Mouse (Mus musculus) hindbrain, embryonic 15.5 days (tissue): ENCODE measurements around the gene Shbg. TPM values are rescaled to one million over a fixed set of nuclear protein-coding genes. Genes with fewer than 3 reads are reported as not detected.
"Not testable (repeated sequence)": the region's sequence is repeated elsewhere in the genome, so short reads cannot be mapped to it uniquely, and the experiment has no call there.

Experiments used
- ATAC-seq: fragments of 200-750 bp; cut with Nextera tagmentation; 2 replicates; pipeline ENCODE4 v1.8.0; 2017; ENCODE audit warnings: low read depth, moderate number of reproducible peaks, moderate TSS enrichment; ENCODE audit not compliant: low FRiP score
- H3K27ac ChIP-seq: fragments of 300-500 bp; sonication (generic); replicated peaks from 2 replicates; pipeline ENCODE4 v1.5.1; 2015; ENCODE audit warnings: mild to moderate bottlenecking, inconsistent platforms
- H3K27me3 ChIP-seq: fragments of 300-500 bp; sonication (generic); 2 replicates; pipeline ENCODE4 v1.6.1; 2015; ENCODE audit warnings: control low read depth, inconsistent platforms
- H3K36me3 ChIP-seq: fragments of 300-500 bp; sonication (generic); 2 replicates; pipeline ENCODE4 v1.6.1; 2015; ENCODE audit warnings: control low read depth, inconsistent platforms
- H3K4me1 ChIP-seq: fragments of 300-500 bp; sonication (generic); replicated peaks from 2 replicates; pipeline ENCODE4 v1.6.1; 2015; ENCODE audit warnings: control low read depth, inconsistent platforms
- H3K4me2 ChIP-seq: fragments of 300-500 bp; sonication (generic); 2 replicates; pipeline ENCODE4 v1.6.1; 2015; ENCODE audit warnings: moderate library complexity, mild to moderate bottlenecking, inconsistent platforms
- H3K4me3 ChIP-seq: fragments of 300-500 bp; sonication (generic); 2 replicates; pipeline ENCODE4 v1.5.1; 2015; ENCODE audit warnings: mild to moderate bottlenecking, inconsistent platforms
- H3K9ac ChIP-seq: fragments of 300-500 bp; sonication (generic); 2 replicates; pipeline ENCODE4 v1.6.1; 2015; ENCODE audit warnings: inconsistent platforms
- H3K9me3 ChIP-seq: fragments of 300-500 bp; sonication (generic); 2 replicates; pipeline ENCODE4 v1.6.1; 2016; ENCODE audit warnings: control low read depth, inconsistent platforms
- WGBS: fragments of 180-500 bp; shearing (Covaris S2); methylation state at CpG from one replicate; pipeline ENCODE4 v1.1.7; 2015; 5-methylcytosine and 5-hydroxymethylcytosine counted together
- polyA plus RNA-seq: library from polyadenylated mRNA; unstranded; fragments of >200 nt; fragmentation: Nextera tagmentation; extraction: Ambion mirVana; gene quantifications from 2 replicates; pipeline ENCODE4 v1.2.1, GENCODE M21; 2015

Gene Shbg
- polyA plus RNA-seq, 1 experiment from 2014 or later: not detected

DNA sequence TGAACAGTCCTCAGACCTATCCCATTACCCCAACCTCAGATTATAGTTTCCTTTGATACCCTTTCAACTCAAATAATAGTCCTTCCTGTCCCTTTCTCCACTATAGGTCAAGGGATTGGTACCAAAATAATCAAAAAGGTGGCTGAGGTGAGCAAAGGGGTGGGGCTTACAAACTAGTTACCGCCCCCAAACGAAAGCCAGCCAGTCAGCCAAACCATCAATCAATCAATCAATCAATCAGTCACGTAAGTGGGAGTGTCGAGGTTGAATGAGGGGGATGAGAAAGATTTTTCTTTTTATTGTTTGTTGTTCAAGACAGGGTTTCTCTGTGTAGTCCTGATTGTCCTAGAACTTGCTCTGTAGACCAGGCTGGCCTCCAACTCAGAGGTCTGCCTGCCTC lies 5.3 kb upstream of the Shbg start:
- no peak for ATAC-seq
- Histone ChIP-seq H3K4me2 (peak overlapping the region; percentile 68), H3K4me1 (peaks cover 16% of the 10 kb centered on the region), H3K9me3 (no peaks in the 10 kb centered on the region), H3K36me3 (no peaks in the 10 kb centered on the region), H3K9ac (peak overlapping the region; percentile 52; the same call in 1 of the 2 replicates), H3K27ac (no peak overlapping the region), H3K4me3 (peak overlapping the region; percentile 47), H3K27me3 (no peaks in the 10 kb centered on the region)
- 62% methylated on average over 4 of the region's 4 CpGs for WGBS

- ATAC-seq: peak; percentile 43; the same call in 1 of the 2 replicates
- peak overlapping the region; percentile 68 for H3K4me2 ChIP-seq
- WGBS: 39% methylated on average over 6 of the region's 6 CpGs
- peaks cover 16% of the 10 kb centered on the region for H3K4me1 ChIP-seq
- peak overlapping the region; percentile 47 for H3K4me3 ChIP-seq
- H3K27ac ChIP-seq: peak overlapping the region; percentile 78
- peak overlapping the region; percentile 52 for H3K9ac ChIP-seq
- H3K36me3 ChIP-seq: no peaks in the 10 kb centered on the region
- no peaks in the 10 kb centered on the region for H3K27me3 ChIP-seq
- no peaks in the 10 kb centered on the region for H3K9me3 ChIP-seq
These were observed 4.7 kb upstream of the Shbg start for GRCm38 (mm10) chr11:69622406-69622805.

DNA sequence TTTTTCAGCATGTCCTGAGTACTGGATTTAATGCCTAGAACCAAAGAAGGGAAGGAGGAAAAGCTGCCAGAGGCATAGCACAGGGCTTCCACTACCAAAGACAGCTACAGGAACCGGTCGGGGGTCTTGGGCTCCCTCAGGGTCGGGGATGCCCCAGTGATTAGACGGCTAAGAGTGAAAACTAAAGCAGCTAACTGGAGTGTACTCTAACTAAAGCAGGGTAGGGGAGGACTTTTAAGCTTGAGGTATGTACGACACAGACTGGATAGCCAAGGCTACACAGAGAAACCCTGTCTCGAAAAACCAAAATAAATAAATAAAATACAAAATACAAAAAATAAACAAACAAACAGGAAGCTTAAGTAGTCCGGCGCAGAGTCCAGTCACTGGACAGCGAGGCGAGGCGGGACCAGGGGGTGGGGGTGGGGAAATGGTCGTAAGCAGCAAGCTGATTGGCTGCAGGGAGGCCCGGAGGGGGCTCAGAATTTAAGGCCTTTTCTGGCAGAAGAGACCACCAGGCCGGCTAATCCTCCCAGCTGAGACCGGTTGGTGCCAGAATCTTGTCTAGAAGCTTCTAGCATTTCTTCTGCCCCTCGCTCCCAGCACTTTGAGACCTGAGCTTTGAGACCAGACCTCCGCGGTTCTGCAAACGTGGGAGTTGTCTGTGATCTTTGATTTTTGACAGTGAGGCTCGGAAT lies 4.0 kb upstream of the Shbg start, which contains the start of gene Sat2:
Gene Sat2 (plus strand): TSS at position 454 of the 698 bp plus-strand sequence.
- H3K4me1 ChIP-seq: peaks cover 16% of the 10 kb centered on the region
- H3K27me3 ChIP-seq: no peaks in the 10 kb centered on the region
- H3K27ac ChIP-seq: peak within 1 kb of the TSS; percentile 78
- H3K9me3 ChIP-seq: no peaks in the 10 kb centered on the region
- peak within 1 kb of the TSS; percentile 52 for H3K9ac ChIP-seq
- no peaks in the 10 kb centered on the region for H3K36me3 ChIP-seq
- peak within 1 kb of the TSS; percentile 68 for H3K4me2 ChIP-seq
- H3K4me3 ChIP-seq: peak within 1 kb of the TSS; percentile 47
- 1% methylated on average over 20 of the region's 20 CpGs for WGBS
- ATAC-seq: peak; percentile 85

DNA sequence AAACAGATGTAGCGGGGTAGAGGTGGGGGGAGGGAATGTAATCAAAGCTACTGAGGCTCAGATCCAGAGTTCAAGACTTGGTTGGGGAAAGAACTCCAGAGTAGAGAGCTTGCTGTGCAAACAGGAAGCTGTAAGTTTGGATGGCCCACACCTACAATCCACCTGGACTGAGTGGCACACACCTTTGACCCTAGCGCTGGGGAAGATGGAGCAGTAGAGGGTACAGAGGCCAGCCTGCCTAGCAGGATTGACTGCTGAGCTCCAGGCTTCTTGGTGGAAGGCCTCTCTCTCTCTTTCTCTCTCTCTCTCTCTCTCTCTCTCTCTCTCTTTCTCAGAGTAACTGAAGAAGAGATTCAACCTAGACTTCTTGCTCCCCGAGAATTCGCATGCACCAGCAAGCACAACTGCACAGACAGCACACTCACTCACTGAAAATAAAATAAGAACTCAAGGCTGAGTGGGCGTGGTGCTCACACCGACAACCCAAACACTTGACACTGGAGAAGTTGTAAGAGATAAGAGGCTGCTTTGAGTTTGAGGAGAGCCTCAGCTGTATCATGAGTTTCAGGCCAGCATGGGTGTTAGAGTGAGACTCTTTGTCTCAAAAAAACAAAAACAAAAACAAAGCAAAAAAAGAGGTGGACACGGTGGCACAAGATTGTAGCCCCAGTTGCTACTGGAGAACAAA lies 2.8 kb upstream of the Shbg start:
- Histone ChIP-seq H3K9ac (no peak overlapping the region), H3K9me3 (no peaks in the 10 kb centered on the region), H3K27me3 (no peaks in the 10 kb centered on the region), H3K4me2 (no peak overlapping the region), H3K27ac (no peak overlapping the region), H3K4me3 (no peak overlapping the region), H3K36me3 (no peaks in the 10 kb centered on the region), H3K4me1 (peaks cover 16% of the 10 kb centered on the region)
- ATAC-seq: no peak
- 87% methylated on average over 7 of the region's 7 CpGs for WGBS

- no peak for ATAC-seq
- Histone ChIP-seq H3K4me2 (no peak overlapping the region), H3K9me3 (no peaks in the 10 kb centered on the region), H3K4me1 (peaks cover 10% of the 10 kb centered on the region), H3K27ac (no peak overlapping the region), H3K4me3 (no peak overlapping the region), H3K36me3 (no peaks in the 10 kb centered on the region), H3K27me3 (no peaks in the 10 kb centered on the region), H3K9ac (no peak overlapping the region)
- 48% methylated on average over 10 of the region's 10 CpGs for WGBS
These were observed 924 bp downstream of the Shbg start for GRCm38 (mm10) chr11:69616781-69617180.

DNA sequence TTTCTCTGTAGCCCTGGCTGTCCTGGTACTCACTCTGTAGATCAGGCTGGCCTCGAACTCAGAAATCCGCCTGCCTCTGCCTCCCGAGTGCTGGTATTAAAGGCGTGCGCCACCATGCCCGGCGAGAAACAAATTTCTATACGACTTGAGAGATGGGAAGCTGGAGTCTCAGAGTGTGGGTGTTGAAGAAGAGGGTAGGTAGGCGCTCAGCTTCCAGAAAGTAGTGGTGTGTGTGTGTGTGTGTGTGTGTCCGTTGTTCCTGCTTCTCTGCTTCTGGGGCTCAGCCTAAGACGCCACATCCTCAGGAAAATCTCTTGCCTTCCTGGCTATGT lies 3.5 kb downstream of the Shbg start:
- not testable (repeated sequence) for H3K27me3 ChIP-seq, H3K36me3 ChIP-seq, H3K9me3 ChIP-seq, H3K9ac ChIP-seq, H3K4me2 ChIP-seq, H3K27ac ChIP-seq, ATAC-seq, H3K4me1 ChIP-seq, H3K4me3 ChIP-seq
- 47% methylated on average over 11 of the region's 11 CpGs for WGBS

DNA sequence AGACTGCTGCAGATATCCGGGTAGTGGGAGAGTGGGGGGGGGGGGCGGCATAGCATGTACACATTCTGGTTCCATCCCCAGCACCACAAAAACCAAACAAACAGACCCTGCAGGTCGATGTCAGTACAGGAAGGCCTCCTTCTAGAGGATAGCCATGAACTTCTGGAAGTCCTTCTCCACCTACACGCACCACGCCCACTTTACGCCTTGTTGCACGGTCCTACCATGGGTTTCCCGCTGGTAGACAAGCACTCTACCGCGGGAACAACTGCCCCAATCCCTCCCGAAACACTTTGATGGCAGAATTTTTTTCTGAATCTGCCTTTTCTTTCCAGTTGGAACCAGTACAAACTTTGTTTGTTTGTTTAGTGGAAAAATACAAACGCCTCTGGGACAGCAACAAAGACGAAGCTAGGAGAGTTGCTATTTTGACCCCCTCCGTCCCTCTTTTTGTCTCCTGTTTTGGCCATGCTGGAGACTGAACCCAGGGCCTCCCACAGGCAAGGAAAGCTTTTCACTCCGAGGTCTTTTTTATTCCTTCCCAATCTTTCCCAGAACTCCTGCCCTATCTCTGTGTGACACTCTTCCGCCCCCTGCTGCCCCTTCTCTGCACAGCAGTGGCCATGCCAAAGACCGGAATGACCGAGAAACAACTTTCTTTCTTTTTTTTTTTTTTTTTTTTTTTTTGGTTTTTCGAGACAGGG lies 4.0 kb downstream of the Shbg start:
- no peak overlapping the region for H3K9ac ChIP-seq
- no peaks in the 10 kb centered on the region for H3K27me3 ChIP-seq
- no peaks in the 10 kb centered on the region for H3K9me3 ChIP-seq
- H3K4me2 ChIP-seq: peak overlapping the region; percentile 18; the same call in 1 of the 2 replicates
- no peak overlapping the region for H3K4me3 ChIP-seq
- H3K4me1 ChIP-seq: 0 out of 2 replicates have a peak, but pooled peaks cover 5% of the 10 kb centered on the region
- H3K27ac ChIP-seq: no peak overlapping the region; the same call in 1 of the 2 replicates
- WGBS: 10% methylated on average over 19 of the region's 19 CpGs
- ATAC-seq: peak; percentile 61; the same call in 1 of the 2 replicates
- H3K36me3 ChIP-seq: no peaks in the 10 kb centered on the region

GRCm38 (mm10) chr11:69610899-69611298 lies 6.8 kb downstream of the Shbg start:
- H3K4me2 ChIP-seq: no peak overlapping the region
- H3K9me3 ChIP-seq: no peaks in the 10 kb centered on the region
- 0 out of 2 replicates have a peak, but pooled peaks cover 10% of the 10 kb centered on the region for H3K4me1 ChIP-seq
- no peak overlapping the region for H3K4me3 ChIP-seq
- 49% methylated on average over 4 of the region's 4 CpGs for WGBS
- H3K27me3 ChIP-seq: no peaks in the 10 kb centered on the region
- H3K36me3 ChIP-seq: no peaks in the 10 kb centered on the region
- H3K27ac ChIP-seq: no peak overlapping the region
- no peak for ATAC-seq
- H3K9ac ChIP-seq: no peak overlapping the region

GRCm38 (mm10) chr11:69609416-69609815 lies 8.3 kb downstream of the Shbg start:
- Histone ChIP-seq H3K9me3 (no peaks in the 10 kb centered on the region), H3K9ac (no peak overlapping the region), H3K27ac (no peak overlapping the region), H3K36me3 (no peaks in the 10 kb centered on the region), H3K4me3 (no peak overlapping the region), H3K4me2 (no peak overlapping the region), H3K27me3 (no peaks in the 10 kb centered on the region), H3K4me1 (peaks cover 11% of the 10 kb centered on the region)
- 59% methylated on average over 7 of the region's 7 CpGs for WGBS
- no peak for ATAC-seq

- Histone ChIP-seq H3K4me2 (no peak overlapping the region), H3K9ac (no peak overlapping the region), H3K4me3 (no peak overlapping the region), H3K36me3 (no peaks in the 10 kb centered on the region), H3K9me3 (no peaks in the 10 kb centered on the region), H3K4me1 (peaks cover 17% of the 10 kb centered on the region), H3K27me3 (no peaks in the 10 kb centered on the region), H3K27ac (no peak overlapping the region)
- 86% methylated on average over 3 of the region's 3 CpGs for WGBS
- no peak for ATAC-seq
These were observed 9.2 kb downstream of the Shbg start for GRCm38 (mm10) chr11:69608525-69608924.

GRCm38 (mm10) chr11:69606832-69607231 lies 10.9 kb downstream of the Shbg start:
- no peak overlapping the region for H3K4me3 ChIP-seq
- H3K36me3 ChIP-seq: peaks cover 5% of the 10 kb centered on the region
- H3K9me3 ChIP-seq: no peaks in the 10 kb centered on the region
- H3K27ac ChIP-seq: no peak overlapping the region
- no peak overlapping the region for H3K4me2 ChIP-seq
- H3K4me1 ChIP-seq: peaks cover 32% of the 10 kb centered on the region
- 86% methylated on average over 2 of the region's 2 CpGs for WGBS
- H3K27me3 ChIP-seq: no peaks in the 10 kb centered on the region
- no peak overlapping the region for H3K9ac ChIP-seq
- ATAC-seq: no peak

GRCm38 (mm10) chr11:69606491-69606795 lies 11.3 kb downstream of the Shbg start:
- H3K27me3 ChIP-seq: no peaks in the 10 kb centered on the region
- H3K4me2 ChIP-seq: peak overlapping the region; percentile 83
- H3K9ac ChIP-seq: no peak overlapping the region
- peaks cover 9% of the 10 kb centered on the region for H3K36me3 ChIP-seq
- no peaks in the 10 kb centered on the region for H3K9me3 ChIP-seq
- WGBS: 47% methylated on average over 2 of the region's 2 CpGs
- no peak for ATAC-seq
- peaks cover 35% of the 10 kb centered on the region for H3K4me1 ChIP-seq
- H3K4me3 ChIP-seq: peak overlapping the region; percentile 65
- H3K27ac ChIP-seq: peak overlapping the region; percentile 42
